Mouse (Mus musculus) thymus, postnatal 25 days (tissue): ENCODE data around the gene Cacna1c.
A peak's percentile ranks its signal among the peaks of the same experiment; 100 is the strongest.

ENCODE experiments used
- DNase-seq: peaks from one replicate; pipeline ENCODE4 v3.0.0; 2022

The Cacna1c gene

GRCm38 (mm10) chr6:119047340-119047739 is 148.9 kb downstream of the Cacna1c start:
- DNase-seq: no peak

GRCm38 (mm10) chr6:119045498-119045897 is 150.7 kb downstream of the Cacna1c start:
- no peak for DNase-seq

DNA sequence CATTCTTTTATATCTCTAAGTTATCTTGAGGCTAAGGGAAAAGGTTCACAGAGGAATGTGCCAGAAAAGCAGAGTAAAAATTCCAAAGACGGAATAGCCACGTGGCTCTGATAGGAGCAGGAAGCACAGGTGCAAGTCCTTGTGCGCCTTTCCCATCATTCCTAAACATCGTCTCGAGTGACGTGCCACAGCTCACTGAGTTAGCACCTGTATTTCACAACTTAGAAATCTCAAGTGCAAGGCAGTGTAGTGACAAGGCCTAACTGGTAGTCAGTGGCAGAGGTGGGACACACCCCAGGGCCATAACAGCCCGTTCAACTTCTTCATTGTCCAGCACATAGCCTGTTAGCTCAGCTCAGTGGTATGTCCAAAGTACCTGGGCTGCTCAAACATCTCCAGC is 152.1 kb downstream of the Cacna1c start:
- DNase-seq: no peak

- no peak for DNase-seq
These were observed 153.4 kb downstream of the Cacna1c start for GRCm38 (mm10) chr6:119042803-119043202.

GRCm38 (mm10) chr6:119040961-119041360 is 155.3 kb downstream of the Cacna1c start:
- no peak for DNase-seq

- no peak for DNase-seq
These were observed 156.4 kb downstream of the Cacna1c start for GRCm38 (mm10) chr6:119039815-119040214.

DNA sequence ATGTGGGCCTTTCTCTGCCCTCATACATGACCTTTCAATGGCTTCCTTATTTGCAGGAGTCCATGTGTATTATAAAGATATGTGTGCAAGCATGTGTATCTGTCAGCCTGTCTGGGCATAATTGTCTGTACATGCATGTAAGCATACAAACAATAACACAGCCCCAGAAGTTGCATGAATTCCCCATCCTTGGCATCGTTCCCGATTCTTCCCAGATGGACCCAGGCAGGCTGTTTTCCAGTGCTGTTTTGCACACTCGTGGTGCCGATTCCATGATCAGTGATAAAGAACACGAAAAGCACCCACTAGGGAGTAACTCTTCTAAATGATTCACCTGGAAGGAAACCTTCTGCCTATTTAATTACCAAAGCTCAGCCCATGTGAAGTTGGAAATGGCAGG is 156.9 kb downstream of the Cacna1c start:
- no peak for DNase-seq

GRCm38 (mm10) chr6:119037815-119038214 is 158.4 kb downstream of the Cacna1c start:
- no peak for DNase-seq

- DNase-seq: no peak
These were observed 159.2 kb downstream of the Cacna1c start for GRCm38 (mm10) chr6:119037047-119037446.

GRCm38 (mm10) chr6:119035361-119035760 is 160.9 kb downstream of the Cacna1c start:
- DNase-seq: no peak

GRCm38 (mm10) chr6:119034947-119035346 is 161.3 kb downstream of the Cacna1c start:
- DNase-seq: no peak

GRCm38 (mm10) chr6:119027880-119028279 is 168.3 kb downstream of the Cacna1c start:
- DNase-seq: no peak

GRCm38 (mm10) chr6:119022850-119023249 is 173.4 kb downstream of the Cacna1c start:
- peak; percentile 8 for DNase-seq

GRCm38 (mm10) chr6:119021226-119021625 is 175.0 kb downstream of the Cacna1c start:
- no peak for DNase-seq

- no peak for DNase-seq
These were observed 177.3 kb downstream of the Cacna1c start for GRCm38 (mm10) chr6:119018956-119019355.

DNA sequence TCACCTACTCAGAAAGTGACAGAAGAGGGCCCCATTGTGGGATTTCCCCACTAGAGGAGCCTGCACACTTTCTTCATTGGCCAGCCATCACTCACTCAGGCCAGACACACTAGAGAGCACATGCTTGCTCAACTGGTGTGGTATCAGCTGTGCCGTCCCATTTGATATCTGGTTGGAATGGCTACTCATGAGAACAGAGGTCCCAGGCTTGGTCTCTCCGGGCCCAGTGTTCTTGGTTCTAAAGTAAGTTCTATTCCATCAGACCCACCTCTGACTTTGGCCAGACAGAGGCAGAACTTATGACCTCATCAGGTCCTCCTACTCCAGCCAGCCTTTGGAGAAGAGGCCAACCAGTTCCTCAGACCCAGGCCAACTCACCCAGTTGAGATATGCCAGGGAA is 178.0 kb downstream of the Cacna1c start:
- DNase-seq: no peak

DNA sequence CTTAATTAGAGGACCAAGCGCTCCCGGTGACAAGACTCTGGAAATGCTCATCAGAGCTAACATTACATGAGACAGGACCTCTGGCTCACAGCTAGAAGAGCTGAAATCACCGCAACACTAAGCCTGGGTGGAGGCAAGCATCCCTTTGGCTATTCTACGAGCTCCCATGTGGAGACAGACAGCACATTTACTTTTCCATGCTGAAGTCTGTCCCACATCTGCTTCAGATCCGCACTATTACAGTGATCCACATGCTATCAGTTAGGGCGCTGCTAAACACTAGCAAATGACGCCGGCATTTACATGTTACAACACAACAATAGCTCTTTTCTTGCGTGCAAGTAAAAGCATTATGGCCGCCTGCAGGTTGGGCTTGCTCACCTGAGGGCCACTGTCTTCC is 178.7 kb downstream of the Cacna1c start:
- no peak for DNase-seq

- DNase-seq: no peak
These were observed 180.9 kb downstream of the Cacna1c start for GRCm38 (mm10) chr6:119015346-119015745.

GRCm38 (mm10) chr6:119013168-119014098 is 182.8 kb downstream of the Cacna1c start:
- DNase-seq: no peak

- no peak for DNase-seq
These were observed 185.3 kb downstream of the Cacna1c start for GRCm38 (mm10) chr6:119010875-119011274.

GRCm38 (mm10) chr6:119009526-119009925 is 186.7 kb downstream of the Cacna1c start:
- no peak for DNase-seq

- DNase-seq: no peak
These were observed 187.5 kb downstream of the Cacna1c start for GRCm38 (mm10) chr6:119008638-119009166.

- no peak for DNase-seq
These were observed 191.6 kb downstream of the Cacna1c start for GRCm38 (mm10) chr6:119004596-119004995.

DNA sequence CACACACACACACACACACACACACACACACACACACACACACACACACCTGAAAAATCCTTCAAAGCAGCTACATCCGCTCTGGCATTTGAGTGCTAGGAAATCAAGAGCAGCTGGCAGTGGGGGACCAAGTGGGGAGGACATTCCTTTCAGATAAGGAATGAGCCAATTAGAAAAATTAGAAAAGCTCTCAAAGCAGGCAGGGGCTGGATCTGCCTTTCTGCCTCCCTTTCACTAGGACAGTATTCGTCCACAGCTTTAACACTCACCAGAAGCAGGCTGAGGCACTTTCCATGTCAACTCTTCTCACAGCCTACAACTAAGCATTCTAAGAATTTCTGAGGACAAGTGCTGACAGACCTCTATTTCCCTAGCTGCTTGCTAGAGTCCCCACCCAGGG is 194.8 kb downstream of the Cacna1c start:
- no peak for DNase-seq
